Mouse (Mus musculus) forebrain, embryonic 15.5 days (tissue): Measurements from ENCODE around the gene Psg22. TPM values are rescaled to one million over a fixed set of nuclear protein-coding genes. Genes with fewer than 3 reads are reported as not detected.
"Not testable (repeated sequence)": the region's sequence is repeated elsewhere in the genome, so short reads cannot be mapped to it uniquely, and the experiment has no call there.

ENCODE experiments used
- ATAC-seq: fragments of 200-750 bp; cut with Nextera tagmentation; replicated peaks from 2 replicates; pipeline ENCODE4 v1.8.0; 2017; ENCODE audit warnings: mild to moderate bottlenecking, moderate TSS enrichment, moderate library complexity
- H3K27ac ChIP-seq: fragments of 300-500 bp; sonication (generic); replicated peaks from 2 replicates; pipeline ENCODE4 v1.5.1; 2015; ENCODE audit warnings: mild to moderate bottlenecking, inconsistent platforms
- H3K27me3 ChIP-seq: fragments of 300-500 bp; sonication (generic); 2 replicates; pipeline ENCODE4 v1.6.1; 2015; ENCODE audit warnings: inconsistent platforms
- H3K36me3 ChIP-seq: fragments of 300-500 bp; sonication (generic); 2 replicates; pipeline ENCODE4 v1.6.1; 2015; ENCODE audit warnings: mild to moderate bottlenecking, inconsistent platforms
- H3K4me1 ChIP-seq: fragments of 300-500 bp; sonication (generic); 2 replicates; pipeline ENCODE4 v1.6.1; 2015; ENCODE audit warnings: inconsistent platforms
- H3K4me2 ChIP-seq: fragments of 300-500 bp; sonication (generic); replicated peaks from 2 replicates; pipeline ENCODE4 v1.6.1; 2015; ENCODE audit warnings: mild to moderate bottlenecking, inconsistent platforms
- H3K4me3 ChIP-seq: fragments of 300-500 bp; sonication (generic); 2 replicates; pipeline ENCODE4 v1.5.1; 2015; ENCODE audit warnings: mild to moderate bottlenecking, inconsistent platforms
- H3K9ac ChIP-seq: fragments of 300-500 bp; sonication (generic); replicated peaks from 2 replicates; pipeline ENCODE4 v1.6.1; 2015; ENCODE audit warnings: mild to moderate bottlenecking, inconsistent platforms
- H3K9me3 ChIP-seq: fragments of 300-500 bp; sonication (generic); 2 replicates; pipeline ENCODE4 v1.6.1; 2016; ENCODE audit warnings: inconsistent platforms
- WGBS: fragments of 180-500 bp; shearing (Covaris S2); methylation state at CpG from one replicate; pipeline ENCODE4 v1.1.7; 2015; ENCODE audit warnings: mixed read lengths; 5-methylcytosine and 5-hydroxymethylcytosine counted together
- polyA plus RNA-seq: library from polyadenylated mRNA; unstranded; fragments of >200 nt; fragmentation: Nextera tagmentation; extraction: Ambion mirVana; gene quantifications from 2 replicates; pipeline ENCODE4 v1.2.1, GENCODE M21; 2015

Gene Psg22
- polyA plus RNA-seq = not detected in 2 replicates

DNA sequence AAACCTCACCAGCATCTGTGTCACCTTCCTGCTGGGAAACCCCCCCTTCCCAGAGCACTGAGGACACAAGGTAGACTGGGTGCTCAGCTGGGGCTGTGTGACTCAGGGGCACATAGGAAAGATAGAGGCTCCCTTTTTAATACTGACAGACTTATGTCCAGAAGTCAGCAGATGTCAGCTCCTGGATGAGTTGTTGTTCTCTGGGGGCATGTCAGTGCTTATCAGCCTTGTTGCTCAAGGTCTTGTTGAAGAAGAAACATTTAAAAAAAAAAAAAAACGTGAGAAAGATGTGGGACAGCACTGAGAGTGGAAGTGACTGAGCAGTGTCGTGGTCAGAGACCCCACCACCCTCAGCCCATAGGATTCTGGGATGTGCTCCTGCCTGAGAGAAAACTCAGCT lies at the start of gene Psg22:
Psg22 (plus strand) TSS at position 301 of the 400 bp plus-strand sequence.
- Histone ChIP-seq H3K27me3 (no peaks in the 10 kb centered on the region), H3K4me1 (no peaks in the 10 kb centered on the region), H3K36me3 (no peaks in the 10 kb centered on the region), H3K27ac (no peak within 1 kb of the TSS), H3K9me3 (no peaks in the 10 kb centered on the region), H3K4me3 (no peak within 1 kb of the TSS), H3K9ac (no peak within 1 kb of the TSS), H3K4me2 (no peak within 1 kb of the TSS)
- WGBS = 43% methylated on average over 2 of the region's 2 CpGs
- no peak for ATAC-seq

DNA sequence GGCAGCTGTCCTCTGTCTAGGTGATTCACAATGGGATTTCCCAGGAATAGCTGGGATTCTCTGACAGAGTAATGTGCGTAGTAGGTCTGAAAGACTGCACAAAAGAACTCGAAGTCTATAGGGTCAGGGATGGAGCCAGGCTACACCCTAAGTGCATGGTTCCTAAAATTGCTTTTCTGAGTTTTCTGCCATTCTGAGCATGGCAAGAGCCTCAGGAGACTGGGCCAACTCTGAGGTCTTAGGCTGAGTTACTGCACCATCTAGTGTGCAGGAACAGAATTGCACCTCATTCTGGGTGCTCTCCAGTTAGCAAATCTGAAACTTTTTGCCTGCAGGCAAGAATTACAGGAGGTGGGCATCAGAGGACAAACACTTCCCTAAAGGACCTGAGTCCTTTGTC lies 38.1 kb upstream of the Psg22 start:
- no peaks in the 10 kb centered on the region for H3K36me3 ChIP-seq
- H3K27ac ChIP-seq = no peak overlapping the region
- ATAC-seq = 0 out of 2 replicates have a peak, but pooled peaks have one; percentile 8
- no peak overlapping the region for H3K4me2 ChIP-seq
- no peaks in the 10 kb centered on the region for H3K27me3 ChIP-seq
- no peaks in the 10 kb centered on the region for H3K4me1 ChIP-seq
- WGBS = 30% methylated on average over 2 of the region's 2 CpGs
- no peaks in the 10 kb centered on the region for H3K9me3 ChIP-seq
- H3K4me3 ChIP-seq = no peak overlapping the region
- no peak overlapping the region for H3K9ac ChIP-seq

GRCm38 (mm10) chr7:18685586-18685985 lies 32.3 kb upstream of the Psg22 start:
- Histone ChIP-seq H3K36me3 (no peaks in the 10 kb centered on the region), H3K4me3 (no peak overlapping the region), H3K27ac (no peak overlapping the region), H3K27me3 (no peaks in the 10 kb centered on the region), H3K4me2 (no peak overlapping the region), H3K4me1 (no peaks in the 10 kb centered on the region), H3K9me3 (no peaks in the 10 kb centered on the region), H3K9ac (no peak overlapping the region)
- no peak for ATAC-seq

DNA sequence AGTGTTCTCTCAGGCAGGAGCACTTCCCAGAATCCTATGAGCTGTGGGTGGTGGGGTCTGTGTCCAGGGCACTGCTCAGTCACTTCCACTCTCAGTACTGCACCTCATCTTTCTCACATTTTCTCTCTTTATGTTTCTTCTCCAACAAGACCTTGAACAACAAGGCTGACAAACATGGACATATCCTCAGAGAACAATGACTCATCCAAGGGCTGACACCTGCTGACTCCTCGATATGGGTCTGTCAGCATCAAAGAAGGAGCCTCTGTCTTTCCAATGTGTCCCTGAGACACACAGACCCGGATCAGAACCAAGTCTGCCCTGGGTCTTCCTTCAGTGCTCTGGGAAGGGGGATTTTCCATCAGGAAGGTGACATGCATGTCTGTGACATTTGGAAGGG lies 31.8 kb upstream of the Psg22 start, which contains the start of gene Psg20:
Psg20 (minus strand) TSS at position 101 of the 400 bp plus-strand sequence.
- Histone ChIP-seq H3K27me3 (no peaks in the 10 kb centered on the region), H3K9me3 (no peaks in the 10 kb centered on the region), H3K9ac (no peak within 1 kb of the TSS), H3K36me3 (no peaks in the 10 kb centered on the region), H3K4me2 (no peak within 1 kb of the TSS), H3K4me3 (no peak within 1 kb of the TSS), H3K4me1 (no peaks in the 10 kb centered on the region), H3K27ac (no peak within 1 kb of the TSS)
- no peak for ATAC-seq
- 73% methylated on average over 2 of the region's 2 CpGs for WGBS

DNA sequence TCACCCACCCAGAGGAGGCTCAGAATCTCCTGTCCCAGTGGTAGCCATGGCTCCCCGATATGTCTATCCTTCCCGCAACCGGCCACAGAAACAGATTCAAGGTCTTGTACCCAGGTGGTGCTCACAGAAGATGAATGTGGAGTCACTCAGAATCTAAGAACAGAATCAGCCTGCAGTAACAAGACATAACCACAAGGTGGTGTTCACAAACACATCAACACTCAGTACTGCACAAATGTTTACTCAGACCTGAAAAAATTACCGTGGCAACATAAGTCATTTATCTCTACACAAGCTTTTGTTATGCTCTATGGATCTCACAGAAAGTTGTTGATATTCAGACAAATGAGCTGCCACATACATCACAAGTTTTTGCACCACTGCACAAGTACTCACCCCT lies 7.6 kb upstream of the Psg22 start:
- not testable (repeated sequence) for H3K9me3 ChIP-seq, H3K27ac ChIP-seq, H3K9ac ChIP-seq, ATAC-seq, H3K4me3 ChIP-seq, H3K4me2 ChIP-seq, H3K36me3 ChIP-seq, H3K4me1 ChIP-seq, H3K27me3 ChIP-seq
- WGBS = 77% methylated on average over 4 of the region's 4 CpGs

GRCm38 (mm10) chr7:18710846-18711245 lies 7.0 kb upstream of the Psg22 start:
- no peak overlapping the region for H3K27ac ChIP-seq
- H3K4me3 ChIP-seq = no peak overlapping the region
- no peak overlapping the region for H3K9ac ChIP-seq
- 72% methylated on average over 1 of the region's 1 CpGs for WGBS
- no peaks in the 10 kb centered on the region for H3K4me1 ChIP-seq
- ATAC-seq = no peak
- H3K27me3 ChIP-seq = no peaks in the 10 kb centered on the region
- no peaks in the 10 kb centered on the region for H3K9me3 ChIP-seq
- no peak overlapping the region for H3K4me2 ChIP-seq
- no peaks in the 10 kb centered on the region for H3K36me3 ChIP-seq

DNA sequence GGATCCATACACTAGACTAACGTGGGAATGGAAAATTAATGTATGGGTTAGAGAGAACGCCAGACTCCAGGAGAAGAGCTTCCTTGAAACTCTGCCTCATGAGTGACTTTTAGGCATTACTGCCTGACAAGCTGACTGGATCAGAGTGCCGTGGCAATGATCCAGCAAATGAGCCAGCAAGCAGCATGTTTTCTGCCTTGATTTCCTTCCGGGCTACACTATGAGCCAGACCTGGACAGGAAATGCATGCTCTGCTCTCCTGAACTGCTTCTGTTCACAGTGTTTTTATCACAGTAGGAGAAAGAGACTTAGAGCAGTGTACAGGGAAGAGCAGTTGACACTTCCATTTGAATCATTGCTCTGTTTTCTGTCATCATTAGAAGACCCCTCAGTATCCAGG lies 2.3 kb upstream of the Psg22 start:
- H3K9me3 ChIP-seq = no peaks in the 10 kb centered on the region
- H3K9ac ChIP-seq = no peak overlapping the region
- no peaks in the 10 kb centered on the region for H3K4me1 ChIP-seq
- H3K4me3 ChIP-seq = no peak overlapping the region
- WGBS = 50% methylated on average over 4 of the region's 4 CpGs
- no peak for ATAC-seq
- no peak overlapping the region for H3K27ac ChIP-seq
- no peaks in the 10 kb centered on the region for H3K27me3 ChIP-seq
- H3K4me2 ChIP-seq = no peak overlapping the region
- H3K36me3 ChIP-seq = no peaks in the 10 kb centered on the region

DNA sequence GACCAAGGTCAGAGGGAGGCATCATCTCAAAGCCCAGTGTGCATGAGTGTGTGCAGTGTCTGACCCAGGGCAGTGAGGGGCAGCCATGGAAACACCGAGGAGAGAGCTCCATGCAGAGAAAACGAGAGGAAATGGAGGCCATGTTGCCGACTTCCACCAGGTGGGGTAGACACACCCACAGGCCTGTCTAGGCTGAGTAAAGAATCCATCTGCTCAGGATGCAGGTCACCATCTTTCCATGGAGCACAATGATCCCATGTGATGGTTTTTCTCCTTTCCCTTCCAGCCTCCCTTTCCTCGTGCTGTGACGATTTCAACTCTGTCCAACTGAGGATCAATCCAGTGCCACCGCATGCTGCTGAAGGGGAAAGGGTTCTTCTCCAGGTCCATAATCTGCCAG lies 6.1 kb downstream of the Psg22 start:
- no peaks in the 10 kb centered on the region for H3K4me1 ChIP-seq
- WGBS = 82% methylated on average over 6 of the region's 6 CpGs
- H3K9ac ChIP-seq = no peak overlapping the region
- H3K27ac ChIP-seq = no peak overlapping the region
- no peaks in the 10 kb centered on the region for H3K36me3 ChIP-seq
- H3K27me3 ChIP-seq = no peaks in the 10 kb centered on the region
- no peak overlapping the region for H3K4me3 ChIP-seq
- no peaks in the 10 kb centered on the region for H3K9me3 ChIP-seq
- H3K4me2 ChIP-seq = no peak overlapping the region
- ATAC-seq = no peak

GRCm38 (mm10) chr7:18725931-18726330 lies 8.0 kb downstream of the Psg22 start:
- H3K4me2 ChIP-seq, H3K36me3 ChIP-seq, H3K27ac ChIP-seq, ATAC-seq, H3K4me1 ChIP-seq, H3K27me3 ChIP-seq, H3K9me3 ChIP-seq, H3K4me3 ChIP-seq, H3K9ac ChIP-seq: not testable (repeated sequence)

- H3K36me3 ChIP-seq = no peaks in the 10 kb centered on the region
- H3K27ac ChIP-seq = no peak overlapping the region
- no peaks in the 10 kb centered on the region for H3K27me3 ChIP-seq
- no peak overlapping the region for H3K4me3 ChIP-seq
- H3K9ac ChIP-seq = no peak overlapping the region
- no peaks in the 10 kb centered on the region for H3K4me1 ChIP-seq
- ATAC-seq = no peak
- no peaks in the 10 kb centered on the region for H3K9me3 ChIP-seq
- H3K4me2 ChIP-seq = no peak overlapping the region
- WGBS = 69% methylated on average over 1 of the region's 1 CpGs
Observed at GRCm38 (mm10) chr7:18728391-18728790, 10.5 kb downstream of the Psg22 start.

DNA sequence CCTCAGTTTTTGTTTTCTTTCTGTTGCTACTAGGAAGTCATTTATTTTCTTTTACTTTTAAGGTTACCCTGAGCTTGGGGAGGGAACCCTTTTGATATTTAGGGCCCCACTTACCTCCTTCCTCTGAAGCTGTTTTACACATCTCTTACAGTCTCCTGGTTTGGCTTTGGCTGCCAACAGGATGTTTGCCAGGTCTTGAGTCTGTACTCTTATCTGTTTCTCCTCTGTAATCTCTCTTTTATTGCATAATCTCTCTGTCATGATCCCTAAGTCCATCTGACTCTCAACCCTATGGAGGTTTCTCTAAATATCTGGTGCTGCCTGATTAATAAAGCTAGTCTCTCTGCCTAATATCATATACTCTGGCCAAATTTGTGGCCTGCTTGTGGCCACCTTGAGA lies 15.2 kb downstream of the Psg22 start:
- Histone ChIP-seq H3K27ac (no peak overlapping the region), H3K4me3 (no peak overlapping the region), H3K27me3 (no peaks in the 10 kb centered on the region), H3K4me2 (no peak overlapping the region), H3K4me1 (no peaks in the 10 kb centered on the region), H3K9me3 (no peaks in the 10 kb centered on the region), H3K36me3 (no peaks in the 10 kb centered on the region), H3K9ac (no peak overlapping the region)
- no peak for ATAC-seq

DNA sequence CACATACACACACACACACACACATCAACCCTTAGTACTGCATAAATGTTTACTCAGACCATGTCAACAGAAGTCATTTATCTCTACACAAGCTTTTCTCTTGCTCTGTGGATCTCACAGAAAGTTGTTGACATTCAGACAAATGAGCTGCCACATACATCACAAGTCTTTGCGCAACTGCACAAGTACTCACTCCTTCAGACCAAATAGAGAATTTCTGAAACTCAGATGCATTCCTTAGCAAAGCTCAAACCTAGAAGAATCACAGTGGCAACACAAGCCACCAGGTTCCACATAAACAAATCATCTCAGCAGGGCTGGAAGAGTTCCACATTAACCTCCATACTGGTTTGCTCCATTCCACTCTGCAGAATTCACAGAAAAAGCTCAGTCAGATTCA lies 16.6 kb downstream of the Psg22 start:
- Histone ChIP-seq H3K4me3 (no peak overlapping the region), H3K27me3 (no peaks in the 10 kb centered on the region), H3K4me2 (no peak overlapping the region), H3K36me3 (no peaks in the 10 kb centered on the region), H3K27ac (no peak overlapping the region), H3K4me1 (no peaks in the 10 kb centered on the region), H3K9ac (no peak overlapping the region), H3K9me3 (no peaks in the 10 kb centered on the region)
- no peak for ATAC-seq
- 94% methylated on average over 1 of the region's 1 CpGs for WGBS

DNA sequence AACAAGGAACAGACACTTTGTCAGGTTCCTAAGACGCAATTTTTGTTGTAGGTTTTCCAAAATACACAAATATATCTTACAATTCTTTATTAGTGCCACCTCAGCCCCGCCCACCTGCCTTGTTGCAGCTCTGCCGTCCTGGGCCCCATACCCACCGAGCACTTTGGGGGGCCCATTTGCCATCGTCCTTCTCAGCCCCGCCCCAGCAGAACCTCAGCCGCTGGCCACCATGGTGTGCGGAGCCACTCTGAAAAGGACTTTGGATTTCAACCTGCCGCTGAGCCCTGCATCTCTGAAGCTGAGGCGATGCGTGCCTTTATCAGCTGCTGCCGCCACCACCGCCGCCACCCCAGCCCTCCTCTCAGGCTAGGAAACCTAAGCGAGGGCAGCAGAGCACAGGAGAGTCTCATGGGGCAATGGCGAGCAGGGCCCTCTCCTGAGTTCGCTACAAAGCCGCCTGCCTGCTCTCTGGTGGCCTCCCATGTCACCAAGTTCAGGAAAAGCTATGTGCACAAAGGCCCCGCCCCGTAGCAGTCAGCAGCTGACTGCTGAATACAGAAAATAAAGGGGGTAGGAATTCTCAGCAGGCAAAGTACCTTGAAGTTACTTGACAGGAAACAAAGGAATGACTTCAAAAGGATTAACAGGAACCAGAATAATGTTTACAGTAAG lies 28.4 kb downstream of the Psg22 start:
- Histone ChIP-seq H3K4me1 (no peaks in the 10 kb centered on the region), H3K9me3 (no peaks in the 10 kb centered on the region), H3K4me2 (peak overlapping the region; percentile 29), H3K27me3 (peaks cover 9% of the 10 kb centered on the region; the same call in 1 of the 2 replicates), H3K4me3 (peak overlapping the region; percentile 25), H3K36me3 (no peaks in the 10 kb centered on the region), H3K27ac (no peak overlapping the region), H3K9ac (0 out of 2 replicates have a peak overlapping the region, but pooled peaks have one; percentile 0)
- 0 out of 2 replicates have a peak, but pooled peaks have one; percentile 46 for ATAC-seq
- WGBS = 8% methylated on average over 20 of the region's 20 CpGs
